Mouse (Mus musculus) 416B (cell line): ENCODE measurements around the gene Bst2.

Source experiments
- DNase-seq: peaks from one replicate; pipeline ENCODE4 v3.0.0; 2011; ENCODE audit warnings: low read depth

Gene Bst2

GRCm38 (mm10) chr8:71519037-71519825 is 18.0 kb downstream of the Bst2 start:
- DNase-seq = peak; percentile 85

DNA sequence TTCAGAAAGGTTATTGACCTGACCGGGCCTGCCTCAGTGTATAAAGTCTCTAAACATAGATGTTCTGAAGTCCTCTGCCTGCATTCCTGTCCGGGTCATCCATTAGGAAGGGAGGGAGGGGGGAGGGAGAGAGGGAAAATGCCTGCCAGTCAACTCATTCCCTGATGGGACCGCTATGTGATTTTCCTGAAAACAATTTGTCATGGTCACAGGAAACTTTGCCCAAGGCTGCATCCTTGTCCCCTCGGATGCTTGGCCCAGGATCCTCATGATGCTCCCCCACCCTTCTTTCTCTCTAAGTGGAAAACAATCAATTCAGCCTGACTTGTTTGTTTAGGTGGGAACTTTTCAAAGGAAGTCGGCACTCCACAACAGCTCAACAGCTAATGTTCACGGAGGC is 20.5 kb downstream of the Bst2 start:
- DNase-seq = no peak

DNA sequence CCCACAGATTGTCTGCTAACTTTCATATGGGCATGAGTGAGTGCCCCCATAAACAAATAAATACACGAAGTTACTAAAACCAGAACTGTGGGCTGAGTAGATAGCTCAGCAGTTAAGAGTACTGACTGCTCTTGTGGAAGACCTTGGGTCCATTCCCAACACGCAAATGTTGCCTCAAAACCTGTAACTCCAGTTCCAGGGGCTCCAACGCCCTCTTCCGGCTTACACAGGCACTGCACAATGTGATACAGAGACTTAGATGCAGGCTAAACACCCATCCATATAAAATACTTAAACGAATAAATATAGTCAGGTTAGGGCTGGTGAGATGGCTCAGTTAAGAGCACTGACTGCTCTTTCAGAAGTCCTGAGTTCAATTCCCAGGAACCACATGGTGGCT is 22.2 kb downstream of the Bst2 start:
- peak; percentile 54 for DNase-seq

GRCm38 (mm10) chr8:71513018-71513754 is 24.1 kb downstream of the Bst2 start:
- peak; percentile 59 for DNase-seq

DNA sequence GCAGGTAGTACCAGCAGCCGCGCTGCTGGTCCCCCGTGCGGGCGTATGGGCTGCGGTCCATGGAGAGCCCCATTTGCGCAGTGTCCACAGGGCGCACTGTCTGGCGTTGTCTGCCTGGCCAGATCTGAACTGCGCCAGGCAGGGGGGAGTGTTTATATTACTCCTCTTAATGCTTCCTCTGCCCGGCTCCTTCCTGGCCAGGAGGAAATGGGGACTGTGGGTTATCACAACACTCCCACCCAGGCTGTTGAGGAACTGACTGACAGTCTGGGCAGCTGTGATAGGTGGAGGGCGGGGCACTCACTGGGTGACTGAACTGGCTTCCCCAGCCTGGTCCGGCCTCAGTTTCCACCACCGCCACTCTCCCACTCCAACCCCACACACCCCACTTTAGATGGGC is 25.6 kb downstream of the Bst2 start, which contains the start of gene Plvap:
TSS of gene Plvap (minus strand) at position 109 of the 400 bp plus-strand sequence.
- DNase-seq = peak; percentile 87

DNA sequence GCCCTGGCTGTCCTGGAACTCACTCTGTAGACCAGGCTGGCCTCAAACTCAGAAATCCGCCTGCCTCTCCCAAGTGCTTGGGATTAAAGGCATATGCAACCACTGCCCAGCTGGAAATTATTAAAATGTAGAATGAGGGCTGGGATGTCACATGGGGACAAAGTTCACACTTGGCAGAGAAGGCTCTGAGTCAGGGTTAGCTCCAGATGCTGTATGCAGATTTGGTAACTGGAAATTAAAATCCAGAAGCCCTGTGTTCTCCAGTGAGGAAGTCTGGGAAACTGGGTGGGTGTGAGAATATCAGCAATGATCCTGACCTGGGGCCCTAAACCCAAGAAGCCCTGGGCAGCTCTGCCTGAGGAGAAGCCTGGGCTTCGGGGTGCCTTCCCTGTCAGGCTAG is 27.9 kb downstream of the Bst2 start:
- DNase-seq = no peak

DNA sequence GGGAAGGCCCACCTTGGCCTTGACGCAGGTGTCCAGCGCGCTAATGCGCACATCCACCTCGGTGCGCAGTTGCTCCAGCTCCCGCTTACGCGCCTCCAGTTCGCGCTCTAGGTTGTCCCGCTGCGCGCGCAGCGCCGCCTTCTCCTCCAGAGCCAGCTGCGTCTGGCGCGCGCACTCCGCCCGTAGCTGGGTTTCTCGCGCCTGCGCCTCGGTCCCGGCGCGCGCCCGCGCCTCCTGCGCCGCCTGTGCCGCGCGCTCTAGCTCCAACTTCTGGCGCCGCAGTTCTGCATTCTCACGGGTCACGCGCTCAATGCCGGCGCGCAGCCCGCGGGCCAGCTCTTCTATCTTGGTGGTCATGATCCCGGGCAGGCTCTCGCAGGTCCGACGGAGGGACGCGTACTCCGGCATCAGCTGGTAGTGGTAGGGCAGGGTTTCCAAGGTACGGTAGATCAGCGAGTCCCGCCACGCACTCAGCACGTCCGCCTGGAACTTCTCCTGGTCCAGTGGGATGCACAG is 29.6 kb downstream of the Bst2 start:
- no peak for DNase-seq

- no peak for DNase-seq
Measured at GRCm38 (mm10) chr8:71505979-71506378, 31.3 kb downstream of the Bst2 start.

DNA sequence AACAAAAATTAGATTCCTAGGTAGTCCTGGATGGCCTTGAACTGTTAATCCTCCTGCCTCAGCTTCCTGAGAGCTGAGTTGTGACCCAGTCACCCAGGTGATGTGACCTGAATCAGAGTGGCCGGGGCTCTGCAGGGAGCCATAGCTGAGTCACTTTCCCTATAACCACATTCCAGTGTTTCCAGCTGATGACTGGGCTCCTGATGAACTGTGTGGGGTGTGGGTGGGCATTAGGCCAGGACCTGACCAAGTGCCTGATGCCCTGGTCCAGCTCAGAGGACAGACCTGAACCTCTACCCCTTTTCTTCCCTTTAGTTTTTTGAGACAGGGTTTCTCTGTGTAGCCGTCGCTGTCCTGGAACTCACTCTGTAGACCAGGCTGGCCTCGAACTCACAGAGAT is 31.9 kb downstream of the Bst2 start:
- peak; percentile 21 for DNase-seq

GRCm38 (mm10) chr8:71504349-71504748 is 32.9 kb downstream of the Bst2 start:
- no peak for DNase-seq

GRCm38 (mm10) chr8:71498816-71499690 is 38.2 kb downstream of the Bst2 start:
- no peak for DNase-seq

- DNase-seq = no peak
Measured at GRCm38 (mm10) chr8:71497881-71498501, 39.3 kb downstream of the Bst2 start.

DNA sequence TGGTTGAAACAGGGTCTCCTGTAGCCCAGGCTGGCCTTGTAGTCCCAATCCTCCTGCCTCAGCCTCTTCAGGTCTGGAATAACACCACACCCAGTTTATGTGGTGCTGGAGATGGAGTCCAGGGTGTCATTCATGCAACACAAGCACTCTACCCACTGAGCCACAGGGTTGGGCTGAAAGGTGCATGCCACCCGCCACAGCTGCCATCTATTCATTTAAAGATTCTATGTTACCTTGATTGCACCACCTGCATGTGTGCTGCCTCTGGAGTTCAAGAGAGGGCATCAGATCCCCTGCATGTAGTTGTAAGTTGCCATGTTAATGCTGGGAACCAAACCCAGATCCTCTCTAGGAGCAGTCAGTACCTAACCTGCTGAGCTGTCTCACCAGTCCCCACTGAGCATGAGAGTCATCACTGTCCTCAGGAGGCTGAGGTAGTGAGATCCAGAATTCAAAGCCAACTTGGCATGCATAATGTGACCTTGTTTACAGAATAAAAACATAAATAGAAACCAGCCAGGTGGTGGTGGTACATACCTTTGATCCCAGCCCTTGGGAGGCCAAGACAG is 40.1 kb downstream of the Bst2 start:
- DNase-seq = no peak

GRCm38 (mm10) chr8:71496481-71496880 is 40.8 kb downstream of the Bst2 start:
- peak; percentile 60 for DNase-seq

GRCm38 (mm10) chr8:71495811-71496210 is 41.4 kb downstream of the Bst2 start:
- DNase-seq = no peak

- peak; percentile 88 for DNase-seq
Measured at GRCm38 (mm10) chr8:71495039-71495438, 42.2 kb downstream of the Bst2 start.

GRCm38 (mm10) chr8:71488454-71488853 is 48.8 kb downstream of the Bst2 start:
- DNase-seq = peak; percentile 98

DNA sequence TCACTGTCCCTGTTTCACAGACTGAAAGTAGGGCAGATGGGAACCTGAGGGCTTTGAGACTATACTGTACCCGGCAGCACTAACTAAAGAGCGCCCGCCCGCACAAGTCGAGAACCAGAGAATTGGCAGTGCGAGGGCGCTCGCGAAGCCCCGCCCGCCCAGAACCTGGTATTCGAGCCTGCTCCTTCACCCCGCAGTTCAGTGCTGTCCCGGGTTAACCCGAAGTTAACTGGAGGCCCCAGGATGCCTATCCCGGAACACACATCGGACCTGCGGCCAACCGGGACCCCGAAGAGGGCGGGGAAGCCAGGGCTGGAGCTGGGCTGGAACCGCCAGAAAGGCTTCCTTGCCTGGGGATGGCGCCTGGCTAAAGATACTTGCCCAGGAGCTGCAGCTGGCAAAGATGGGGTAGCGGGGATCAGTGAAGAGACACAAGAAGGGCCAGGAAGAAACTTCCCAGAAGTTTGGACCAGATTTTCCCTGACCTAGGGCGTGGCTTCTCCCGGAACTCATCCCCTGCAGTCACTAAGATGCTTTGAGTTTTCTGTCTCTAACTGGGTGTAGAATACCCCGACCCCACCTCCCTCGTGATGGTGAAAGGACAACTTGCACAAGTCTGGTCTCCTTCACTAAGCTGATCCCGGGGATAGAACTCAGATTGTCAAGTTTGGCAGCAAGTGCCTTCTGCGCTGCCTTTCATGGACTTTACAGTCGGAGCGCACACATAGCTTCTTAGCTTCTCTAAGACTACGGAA is 49.4 kb downstream of the Bst2 start, which contains the start of gene Gtpbp3:
TSS of gene Gtpbp3 (plus strand) at position 413 of the 755 bp plus-strand sequence.
- DNase-seq = peak; percentile 85

GRCm38 (mm10) chr8:71486136-71486529 is 51.1 kb downstream of the Bst2 start:
- DNase-seq = peak; percentile 41
